Mouse (Mus musculus) limb, embryonic 10.5 days (tissue): Measurements from ENCODE around the gene Erv3. TPM values are rescaled to one million over a fixed set of nuclear protein-coding genes. Genes with fewer than 3 reads are reported as not detected.

Source experiments
- DNase-seq: peaks from one replicate; pipeline ENCODE4 v3.0.0-alpha.2; 2017; ENCODE audit warnings: low spot score
- H3K27ac ChIP-seq: fragments of 300-500 bp; sonication (generic); 2 replicates; pipeline ENCODE4 v1.5.1; 2016; ENCODE audit warnings: mild to moderate bottlenecking
- H3K27me3 ChIP-seq: fragments of 300-500 bp; sonication (generic); 2 replicates; pipeline ENCODE4 v1.6.1; 2016; ENCODE audit warnings: low read depth, mild to moderate bottlenecking; ENCODE audit not compliant: poor library complexity, severe bottlenecking
- H3K36me3 ChIP-seq: fragments of 300-500 bp; sonication (generic); 2 replicates; pipeline ENCODE4 v1.6.1; 2016; ENCODE audit warnings: mild to moderate bottlenecking, moderate library complexity
- H3K4me1 ChIP-seq: fragments of 300-500 bp; sonication (generic); 2 replicates; pipeline ENCODE4 v1.6.1; 2016
- H3K4me3 ChIP-seq: fragments of 300-500 bp; sonication (generic); 2 replicates; pipeline ENCODE4 v1.5.1; 2016; ENCODE audit warnings: mild to moderate bottlenecking, moderate library complexity
- H3K9me3 ChIP-seq: fragments of 300-500 bp; sonication (generic); replicated peaks from 2 replicates; pipeline ENCODE4 v1.6.1; 2016; ENCODE audit warnings: mild to moderate bottlenecking
- WGBS: fragments of 180-500 bp; shearing (Covaris S2); methylation state at CpG from one replicate; pipeline ENCODE4 v1.1.7; 2016; 5-methylcytosine and 5-hydroxymethylcytosine counted together
- polyA plus RNA-seq: library from polyadenylated mRNA; unstranded; fragments of >200 nt; fragmentation: Nextera tagmentation; extraction: Ambion mirVana; gene quantifications from 2 replicates; pipeline ENCODE4 v1.2.1, GENCODE M21; 2016

Erv3 gene
- not detected in 2 replicates for polyA plus RNA-seq

DNA sequence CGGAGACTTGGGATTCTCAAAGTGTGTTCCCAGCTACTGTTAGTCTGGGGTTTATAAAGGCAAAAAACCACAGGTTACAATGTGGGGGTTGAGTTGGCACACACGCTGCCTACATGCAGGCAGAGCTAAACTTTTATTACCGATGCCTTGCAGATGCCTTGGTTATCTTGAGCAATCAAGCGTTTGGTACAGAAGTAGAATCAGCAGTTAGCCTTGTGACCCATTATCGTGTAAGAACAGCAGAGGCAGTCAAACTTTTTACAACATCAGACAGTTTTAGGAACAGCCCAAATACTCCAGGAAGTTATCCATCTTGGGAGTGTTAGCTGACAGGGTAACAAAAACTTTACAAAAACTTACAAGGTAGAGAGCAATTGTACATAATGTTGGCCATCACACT is at the start of gene Erv3:
Erv3 (minus strand) TSS at position 27 of the 400 bp plus-strand sequence.
- no peaks in the 10 kb centered on the region for H3K27me3 ChIP-seq
- H3K4me3 ChIP-seq: no peak within 1 kb of the TSS
- H3K36me3 ChIP-seq: no peaks in the 10 kb centered on the region

DNA sequence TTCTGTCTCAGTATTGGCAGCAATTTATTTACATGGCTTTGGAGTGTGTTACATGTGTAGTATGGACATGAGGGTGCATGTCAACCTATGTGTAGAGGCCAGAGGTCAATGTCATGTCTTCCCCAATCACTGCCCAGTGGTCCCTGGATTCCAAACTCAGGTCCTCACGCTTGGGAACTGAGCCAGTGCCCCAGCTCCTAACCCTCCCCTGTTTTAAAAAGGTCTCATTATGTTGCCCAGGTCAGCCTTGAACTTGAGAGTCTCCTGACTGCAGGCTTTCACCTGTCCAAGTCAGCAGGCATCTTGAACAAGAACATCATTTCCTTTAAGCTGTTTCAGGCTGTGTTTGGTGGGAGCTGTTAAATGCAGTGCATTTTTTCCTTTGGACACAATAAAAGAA is 49.4 kb upstream of the Erv3 start:
- no peak for DNase-seq
- H3K9me3 ChIP-seq: no peaks in the 10 kb centered on the region
- WGBS: 68% methylated on average over 1 of the region's 1 CpGs
- H3K36me3 ChIP-seq: no peaks in the 10 kb centered on the region
- H3K27ac ChIP-seq: no peak overlapping the region
- peaks cover 12% of the 10 kb centered on the region; the same call in 1 of the 2 replicates for H3K27me3 ChIP-seq
- no peak overlapping the region for H3K4me3 ChIP-seq
- peaks cover 18% of the 10 kb centered on the region for H3K4me1 ChIP-seq

More for the DNA sequence above, at the start of gene Erv3:
- no peak for DNase-seq
- 88% methylated on average over 5 of the region's 5 CpGs for WGBS
- Histone ChIP-seq H3K27ac (no peak within 1 kb of the TSS), H3K4me1 (no peaks in the 10 kb centered on the region), H3K9me3 (no peaks in the 10 kb centered on the region)

DNA sequence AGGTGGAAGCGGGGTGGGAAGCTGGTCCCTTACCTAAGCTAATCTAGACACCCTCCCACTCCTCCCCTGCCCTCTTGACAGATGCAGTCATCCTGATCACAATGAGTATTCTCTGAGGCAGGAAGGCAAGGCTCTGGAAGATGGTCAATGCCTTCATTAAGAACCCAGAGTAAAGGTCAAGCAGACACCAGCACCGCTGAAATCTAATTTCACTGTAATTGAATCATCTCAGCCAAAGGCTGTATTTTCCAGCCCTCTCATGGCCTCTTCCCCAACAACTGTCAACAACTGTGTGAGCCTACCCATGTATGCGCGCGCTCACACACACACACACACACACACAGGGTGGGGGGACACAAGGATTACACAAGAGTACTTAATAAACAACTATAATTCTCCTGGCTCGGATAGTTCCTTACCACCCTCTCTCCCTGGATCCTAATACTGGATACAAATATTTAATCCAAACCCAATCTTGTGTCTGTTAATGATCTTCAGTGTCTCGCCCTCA is 48.9 kb upstream of the Erv3 start:
- peaks cover 18% of the 10 kb centered on the region for H3K4me1 ChIP-seq
- no peak overlapping the region for H3K4me3 ChIP-seq
- WGBS: 85% methylated on average over 7 of the region's 7 CpGs

DNA sequence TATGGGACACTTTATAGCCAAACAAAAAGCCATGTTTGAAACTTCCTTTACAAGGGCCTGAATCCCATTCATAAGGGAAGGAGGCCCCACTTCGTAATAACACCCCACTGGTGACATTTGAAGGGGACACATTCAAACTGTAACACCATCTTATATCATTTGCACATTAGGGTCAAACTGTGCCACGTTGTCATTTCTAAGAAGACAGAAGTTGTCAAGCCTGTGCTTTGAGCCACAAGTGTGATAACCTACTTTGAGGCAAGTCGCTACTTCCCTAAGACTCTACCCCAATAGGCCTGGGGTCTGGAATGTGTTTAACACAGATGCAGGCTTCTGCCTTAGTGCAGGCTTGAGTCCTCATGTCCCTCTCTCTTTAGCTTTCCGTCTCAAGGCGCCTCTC is 47.8 kb upstream of the Erv3 start:
- 80% methylated on average over 5 of the region's 5 CpGs for WGBS
- Histone ChIP-seq H3K27me3 (peaks cover 12% of the 10 kb centered on the region; the same call in 1 of the 2 replicates), H3K36me3 (no peaks in the 10 kb centered on the region), H3K4me3 (no peak overlapping the region), H3K27ac (no peak overlapping the region), H3K4me1 (peaks cover 22% of the 10 kb centered on the region), H3K9me3 (no peaks in the 10 kb centered on the region)
- DNase-seq: no peak

More for the DNA sequence above, 48.9 kb upstream of the Erv3 start:
- no peaks in the 10 kb centered on the region for H3K36me3 ChIP-seq
- no peaks in the 10 kb centered on the region for H3K9me3 ChIP-seq
- no peak for DNase-seq
- H3K27me3 ChIP-seq: peaks cover 12% of the 10 kb centered on the region; the same call in 1 of the 2 replicates
- H3K27ac ChIP-seq: no peak overlapping the region

DNA sequence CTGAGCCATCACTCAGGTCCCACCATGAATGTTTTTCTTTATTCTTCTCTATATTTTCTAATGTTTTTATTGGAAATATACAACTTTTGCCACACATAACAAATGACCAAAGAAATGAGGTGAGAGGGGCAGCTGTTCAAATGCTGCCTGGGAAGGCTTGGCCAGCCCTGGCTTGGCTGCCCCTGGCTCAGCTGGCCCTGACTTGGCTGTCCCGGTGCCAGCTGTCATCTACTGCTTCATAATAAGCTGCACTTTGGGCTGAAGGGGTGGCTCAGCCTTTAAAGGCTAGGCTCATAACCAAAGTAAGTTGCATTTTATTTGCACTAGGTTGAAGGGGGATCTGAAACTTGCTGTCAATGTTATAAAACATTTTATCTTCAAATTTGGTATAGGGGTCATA is 47.3 kb upstream of the Erv3 start:
- WGBS: 87% methylated on average over 1 of the region's 1 CpGs
- peaks cover 22% of the 10 kb centered on the region for H3K4me1 ChIP-seq

DNA sequence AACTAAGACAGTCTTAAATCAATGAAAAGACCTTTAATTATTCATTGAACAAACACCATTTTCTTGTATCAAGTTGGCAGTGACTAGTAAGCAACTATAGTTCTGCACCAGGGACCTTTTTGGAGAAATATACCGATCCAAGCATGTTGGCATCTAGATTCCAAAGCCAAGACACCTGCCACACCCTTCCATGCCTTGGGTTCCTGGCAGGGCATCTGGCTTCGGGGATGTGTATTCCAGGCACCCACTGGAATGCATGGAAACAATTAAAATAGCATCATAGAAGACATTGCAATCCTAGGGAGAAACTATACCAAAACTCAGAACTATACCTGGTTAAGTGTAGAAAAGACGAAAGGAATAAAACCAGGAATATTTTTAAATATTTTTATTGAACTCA is 46.7 kb upstream of the Erv3 start:
- Histone ChIP-seq H3K27ac (no peak overlapping the region), H3K36me3 (no peaks in the 10 kb centered on the region), H3K4me3 (no peak overlapping the region), H3K27me3 (peaks cover 9% of the 10 kb centered on the region; the same call in 1 of the 2 replicates), H3K4me1 (peaks cover 17% of the 10 kb centered on the region), H3K9me3 (no peaks in the 10 kb centered on the region)
- WGBS: 93% methylated on average over 3 of the region's 3 CpGs
- no peak for DNase-seq

More for the DNA sequence above, 47.3 kb upstream of the Erv3 start:
- Histone ChIP-seq H3K27me3 (peaks cover 12% of the 10 kb centered on the region; the same call in 1 of the 2 replicates), H3K4me3 (no peak overlapping the region), H3K27ac (no peak overlapping the region), H3K9me3 (no peaks in the 10 kb centered on the region), H3K36me3 (no peaks in the 10 kb centered on the region)
- no peak for DNase-seq

DNA sequence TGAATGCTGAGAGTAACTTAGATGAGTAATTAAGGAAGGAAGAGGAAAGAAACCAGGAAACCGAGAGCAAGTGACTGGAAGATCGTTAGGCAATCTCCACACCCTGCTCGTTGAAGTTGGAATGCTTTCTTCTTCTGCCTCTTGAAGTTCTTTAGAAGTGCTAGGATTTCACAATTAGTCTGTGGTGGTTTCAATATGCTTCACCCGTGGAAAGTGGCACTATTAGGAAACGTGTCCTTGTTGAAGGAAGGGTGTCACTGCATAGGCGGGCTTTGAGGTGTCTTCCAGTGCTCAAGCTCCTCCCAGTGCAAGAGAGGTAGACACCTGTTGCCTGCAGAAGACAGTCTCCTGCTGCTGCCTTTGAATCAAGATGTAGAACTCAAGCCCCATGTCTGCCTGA is 46.2 kb upstream of the Erv3 start:
- Histone ChIP-seq H3K27me3 (peaks cover 4% of the 10 kb centered on the region; the same call in 1 of the 2 replicates), H3K9me3 (no peaks in the 10 kb centered on the region), H3K27ac (no peak overlapping the region), H3K36me3 (no peaks in the 10 kb centered on the region), H3K4me1 (peaks cover 12% of the 10 kb centered on the region), H3K4me3 (no peak overlapping the region)
- WGBS: 62% methylated on average over 6 of the region's 6 CpGs
- DNase-seq: no peak

DNA sequence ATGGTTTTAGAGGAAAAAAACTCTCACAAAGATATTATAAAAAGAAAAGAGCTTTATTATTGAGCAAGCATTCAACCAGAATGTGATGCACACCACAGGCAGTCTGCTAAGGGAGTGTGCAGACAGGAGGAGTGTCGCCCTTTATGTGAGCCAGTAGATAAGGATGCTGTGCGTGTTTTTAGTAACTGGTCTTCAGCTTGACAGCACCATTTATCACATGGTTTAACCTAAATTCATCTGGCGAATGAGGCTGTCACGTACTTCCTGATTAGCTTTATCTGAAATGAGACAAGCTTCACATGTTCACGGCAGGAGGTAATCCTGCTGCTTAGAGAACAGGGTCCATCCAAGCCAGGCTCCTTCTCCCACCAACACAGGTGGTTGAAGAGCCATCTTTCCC is 45.5 kb upstream of the Erv3 start:
- Histone ChIP-seq H3K4me3 (no peak overlapping the region), H3K36me3 (no peaks in the 10 kb centered on the region), H3K27me3 (no peaks in the 10 kb centered on the region; the same call in 1 of the 2 replicates), H3K9me3 (no peaks in the 10 kb centered on the region), H3K4me1 (peaks cover 7% of the 10 kb centered on the region; the same call in 1 of the 2 replicates), H3K27ac (no peak overlapping the region)
- WGBS: 68% methylated on average over 5 of the region's 5 CpGs
- DNase-seq: no peak

DNA sequence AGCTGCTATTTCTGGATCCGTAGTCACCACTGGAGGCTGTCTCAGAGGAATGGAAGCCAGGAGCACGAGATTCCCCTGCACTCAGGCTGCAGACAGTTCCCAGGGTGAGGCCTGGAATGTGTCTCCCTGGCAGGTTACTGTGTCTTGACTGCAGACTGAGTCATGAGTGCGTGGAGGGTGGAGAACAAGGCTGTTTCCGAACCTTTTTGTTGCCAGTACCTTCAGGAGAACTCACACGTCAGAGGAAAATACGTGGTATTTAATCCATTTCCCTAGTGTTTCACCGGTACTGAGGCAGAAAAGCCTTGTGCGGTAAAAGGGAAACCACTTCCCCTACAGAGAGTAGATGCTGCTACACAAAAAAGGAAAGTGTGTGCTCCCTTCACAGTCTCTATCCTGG is 43.3 kb upstream of the Erv3 start:
- no peak overlapping the region for H3K27ac ChIP-seq
- H3K4me1 ChIP-seq: peaks cover 4% of the 10 kb centered on the region; the same call in 1 of the 2 replicates
- H3K9me3 ChIP-seq: no peaks in the 10 kb centered on the region
- H3K27me3 ChIP-seq: no peaks in the 10 kb centered on the region
- no peak overlapping the region for H3K4me3 ChIP-seq
- DNase-seq: no peak
- H3K36me3 ChIP-seq: no peaks in the 10 kb centered on the region
- WGBS: 43% methylated on average over 8 of the region's 8 CpGs

DNA sequence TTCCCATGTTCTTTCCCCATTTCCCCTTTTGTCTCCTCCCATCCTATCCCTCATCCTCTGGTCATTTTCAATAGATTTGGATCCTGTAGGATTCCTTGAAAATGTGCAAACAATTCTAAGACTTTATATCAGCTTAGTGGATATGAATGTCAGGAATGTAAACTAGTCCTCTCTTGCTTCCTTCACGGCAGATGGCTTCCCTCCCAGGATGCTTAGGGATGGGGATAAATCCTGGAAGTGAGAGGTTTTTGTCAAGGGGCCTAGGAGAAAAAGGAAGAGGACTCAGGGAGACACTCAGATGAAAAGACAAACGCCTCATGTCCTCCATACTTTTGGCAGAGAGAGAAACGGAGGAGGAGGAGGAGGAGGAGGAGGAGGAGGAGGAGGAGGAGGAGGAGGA is 42.9 kb upstream of the Erv3 start:
- 34% methylated on average over 3 of the region's 3 CpGs for WGBS
- Histone ChIP-seq H3K27me3 (no peaks in the 10 kb centered on the region), H3K9me3 (no peaks in the 10 kb centered on the region), H3K4me3 (no peak overlapping the region), H3K27ac (no peak overlapping the region), H3K36me3 (no peaks in the 10 kb centered on the region), H3K4me1 (peaks cover 4% of the 10 kb centered on the region; the same call in 1 of the 2 replicates)
- DNase-seq: no peak

DNA sequence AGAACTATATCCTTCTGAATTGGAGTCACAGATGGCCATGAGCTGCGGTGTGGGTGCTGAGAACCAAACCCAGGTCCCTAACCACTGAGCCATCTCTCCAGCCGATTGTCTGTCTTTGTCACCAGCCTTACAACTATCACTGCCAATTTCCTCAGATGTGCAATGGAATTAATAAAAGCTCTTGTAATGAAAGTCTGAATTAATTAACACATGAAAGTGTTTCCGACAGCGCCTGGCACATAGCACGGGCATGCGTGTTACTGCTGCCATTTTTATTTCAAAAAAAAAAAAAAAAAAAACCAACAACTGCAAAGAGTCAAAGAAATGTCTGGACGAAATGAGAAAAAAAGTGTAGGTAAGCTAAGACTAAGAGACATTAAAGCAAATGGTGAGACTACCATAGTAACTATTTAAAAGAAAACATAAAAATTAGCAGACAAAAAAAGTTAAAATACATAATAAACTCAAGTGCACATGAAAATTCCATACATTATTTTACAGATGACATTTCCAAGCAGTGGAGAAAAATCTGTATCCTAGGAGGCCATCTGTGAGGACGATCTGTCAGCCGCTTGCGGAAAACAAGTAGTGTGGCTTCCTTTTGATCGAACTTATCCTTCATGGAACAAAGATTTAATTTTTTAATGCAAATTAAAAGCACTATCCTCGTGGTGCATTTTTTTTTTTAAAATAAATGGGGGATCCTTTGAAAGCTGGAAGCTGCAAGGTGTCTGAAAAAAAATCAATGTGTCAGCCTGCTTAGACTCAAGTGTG is 38.0 kb upstream of the Erv3 start:
- Histone ChIP-seq H3K4me3 (no peak overlapping the region), H3K36me3 (no peaks in the 10 kb centered on the region), H3K4me1 (no peaks in the 10 kb centered on the region), H3K27me3 (no peaks in the 10 kb centered on the region), H3K9me3 (no peaks in the 10 kb centered on the region), H3K27ac (no peak overlapping the region)
- 93% methylated on average over 12 of the region's 12 CpGs for WGBS
- DNase-seq: no peak

DNA sequence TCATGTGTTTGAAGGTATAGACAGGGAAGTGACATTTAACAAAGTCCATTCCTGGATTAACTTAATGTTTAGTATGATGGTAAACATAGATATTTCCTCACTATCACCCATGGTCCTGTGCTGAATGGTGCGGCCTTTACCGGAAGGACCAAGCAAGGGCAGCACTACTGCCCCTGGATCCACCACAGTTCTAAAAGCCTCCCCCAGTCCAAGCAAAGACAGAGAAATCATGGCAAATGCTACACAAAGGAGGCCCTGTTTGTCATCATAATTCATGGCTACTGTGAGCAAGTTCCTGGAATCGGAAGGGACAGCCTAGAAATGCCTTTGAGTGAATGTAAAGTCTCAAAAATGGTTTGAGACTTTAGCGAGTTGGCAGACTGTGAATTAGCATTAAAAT is 36.5 kb upstream of the Erv3 start:
- no peak overlapping the region for H3K27ac ChIP-seq
- H3K4me1 ChIP-seq: peaks cover 5% of the 10 kb centered on the region; the same call in 1 of the 2 replicates
- 98% methylated on average over 4 of the region's 4 CpGs for WGBS
- DNase-seq: no peak
- no peak overlapping the region for H3K4me3 ChIP-seq
- H3K9me3 ChIP-seq: no peaks in the 10 kb centered on the region
- no peaks in the 10 kb centered on the region for H3K36me3 ChIP-seq
- H3K27me3 ChIP-seq: no peaks in the 10 kb centered on the region

DNA sequence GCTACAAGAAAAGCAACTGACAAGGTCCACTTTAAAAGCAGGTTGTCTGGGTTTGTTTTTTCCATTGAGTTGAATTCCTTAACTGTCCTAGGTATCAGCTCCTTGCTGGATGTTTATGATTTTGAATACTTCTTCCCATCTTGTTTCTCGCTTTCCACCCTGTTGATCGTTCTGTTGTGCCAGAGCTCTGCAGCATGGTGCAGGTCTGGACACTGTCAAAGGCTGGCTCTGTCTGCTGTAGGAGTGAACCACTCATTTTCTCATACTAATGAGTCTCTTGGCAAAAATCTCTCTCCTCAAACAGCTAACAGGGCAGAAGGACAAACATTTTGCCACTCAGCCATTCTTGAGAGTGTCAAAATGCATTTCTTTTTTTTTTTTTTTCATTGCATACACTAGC is 35.6 kb upstream of the Erv3 start:
- Histone ChIP-seq H3K4me1 (peaks cover 11% of the 10 kb centered on the region; the same call in 1 of the 2 replicates), H3K36me3 (no peaks in the 10 kb centered on the region), H3K9me3 (no peaks in the 10 kb centered on the region), H3K4me3 (no peak overlapping the region), H3K27me3 (no peaks in the 10 kb centered on the region), H3K27ac (no peak overlapping the region)
- WGBS: 70% methylated on average over 2 of the region's 2 CpGs
- no peak for DNase-seq
